Mouse (Mus musculus) bone marrow, adult 2 months (tissue): Measurements from ENCODE around the gene Olfr1013. TPM values are rescaled to one million over a fixed set of nuclear protein-coding genes. Genes with fewer than 3 reads are reported as not detected.

Experiments
- H3K27ac ChIP-seq: fragments of 200-500 bp; 2 replicates; pipeline ENCODE4 v1.5.1; 2012; ENCODE audit warnings: low read depth, mild to moderate bottlenecking, control low read depth, inconsistent platforms, low read length; ENCODE audit not compliant: control insufficient read depth, poor library complexity, insufficient read depth
- H3K4me1 ChIP-seq: fragments of 200-500 bp; 2 replicates; pipeline ENCODE4 v1.6.1; 2011; ENCODE audit warnings: low read length; ENCODE audit not compliant: control insufficient read depth, insufficient read depth
- H3K4me3 ChIP-seq: fragments of 200-500 bp; replicated peaks from 2 replicates; pipeline ENCODE3; 2011; ENCODE audit warnings: mild to moderate bottlenecking, low read depth, low read length, control low read depth; ENCODE audit not compliant: control insufficient read depth
- CTCF ChIP-seq: fragments of 200-500 bp; IDR thresholded peaks from 2 replicates; pipeline ENCODE4 v1.5.1; 2011; ENCODE audit warnings: low read length, control low read depth; ENCODE audit not compliant: control insufficient read depth, insufficient read depth
- POLR2A ChIP-seq: fragments of 200-500 bp; IDR thresholded peaks from 2 replicates; pipeline ENCODE4 v1.6.1; 2011; ENCODE audit warnings: low read depth, mild to moderate bottlenecking, control low read depth, low read length, borderline replicate concordance; ENCODE audit not compliant: control insufficient read depth
- polyA plus RNA-seq: library from polyadenylated mRNA; stranded (reverse); fragments of >200 nt; gene quantifications from 2 replicates; pipeline ENCODE4 v1.2.4, GENCODE M21; 2011; ENCODE audit warnings: low replicate concordance; ENCODE audit not compliant: missing spikeins, insufficient read depth, insufficient read length

Olfr1013 gene
- polyA plus RNA-seq, 1 experiment: not detected

GRCm38 (mm10) chr2:85818179-85818578, 51.3 kb downstream of the Olfr1013 start, which contains the start of gene Olfr1018:
Gene Olfr1018, plus strand, starts transcription at chr2:85818479.
- H3K4me3 ChIP-seq: no peak within 1 kb of the TSS
- H3K27ac ChIP-seq: no peak within 1 kb of the TSS
- no peaks in the 10 kb centered on the region for H3K4me1 ChIP-seq
- TF ChIP-seq CTCF: no peak
- no peak for TF ChIP-seq POLR2A

Other genes starting within 250 kb of the Olfr1013 start
- not detected in 2 replicates for gene 4833423E24Rik, start 248.1 kb upstream of the Olfr1013 start, polyA plus RNA-seq
- not detected in 2 replicates for gene Olfr996, start 187.9 kb upstream of the Olfr1013 start, polyA plus RNA-seq
- gene Olfr998, start 178.2 kb upstream of the Olfr1013 start, polyA plus RNA-seq: not detected in 2 replicates
- not detected in 2 replicates for gene Olfr1000, start 155.2 kb upstream of the Olfr1013 start, polyA plus RNA-seq
- gene Olfr1002, start 116.4 kb upstream of the Olfr1013 start, polyA plus RNA-seq: not detected in 2 replicates
- gene Olfr154, start 102.6 kb upstream of the Olfr1013 start, polyA plus RNA-seq: not detected in 2 replicates
- gene Olfr1006, start 88.3 kb upstream of the Olfr1013 start, polyA plus RNA-seq: not detected in 2 replicates
- not detected in 2 replicates for gene Olfr1008, start 77.7 kb upstream of the Olfr1013 start, polyA plus RNA-seq
- not detected in 2 replicates for gene Olfr1009, start 51.7 kb upstream of the Olfr1013 start, polyA plus RNA-seq
- gene Olfr1012, start 4.3 kb upstream of the Olfr1013 start, polyA plus RNA-seq: not detected in 2 replicates
- 0.52 TPM in 1 of 2 replicates, not detected in the other for gene Olfr1014, start 5.6 kb downstream of the Olfr1013 start, polyA plus RNA-seq
- gene Olfr1015, start 14.9 kb downstream of the Olfr1013 start, polyA plus RNA-seq: not detected in 2 replicates
- not detected in 2 replicates for gene Olfr1016, start 35.4 kb downstream of the Olfr1013 start, polyA plus RNA-seq
- not detected in 2 replicates for gene Olfr1018, start 51.4 kb downstream of the Olfr1013 start, polyA plus RNA-seq
- not detected in 2 replicates for gene Olfr1019, start 78.4 kb downstream of the Olfr1013 start, polyA plus RNA-seq
- not detected in 2 replicates for gene Olfr1020, start 79.9 kb downstream of the Olfr1013 start, polyA plus RNA-seq
- not detected in 2 replicates for gene Olfr1022, start 101.5 kb downstream of the Olfr1013 start, polyA plus RNA-seq
- gene Olfr1023, start 118.5 kb downstream of the Olfr1013 start, polyA plus RNA-seq: not detected in 2 replicates
- not detected in 2 replicates for gene Olfr1024, start 138.0 kb downstream of the Olfr1013 start, polyA plus RNA-seq
- not detected in 2 replicates for gene Olfr1025-ps1, start 148.1 kb downstream of the Olfr1013 start, polyA plus RNA-seq
- not detected in 2 replicates for gene Olfr1026, start 154.5 kb downstream of the Olfr1013 start, polyA plus RNA-seq
- not detected in 2 replicates for gene Olfr1028, start 183.3 kb downstream of the Olfr1013 start, polyA plus RNA-seq
- not detected in 2 replicates for gene Olfr1029, start 206.8 kb downstream of the Olfr1013 start, polyA plus RNA-seq
- gene Olfr1030, start 212.2 kb downstream of the Olfr1013 start, polyA plus RNA-seq: 0.65 TPM in 1 of 2 replicates, not detected in the other
- gene Olfr1031, start 223.2 kb downstream of the Olfr1013 start, polyA plus RNA-seq: not detected in 2 replicates
- gene Olfr1032, start 238.4 kb downstream of the Olfr1013 start, polyA plus RNA-seq: not detected in 2 replicates